Mouse (Mus musculus) CD8-positive naive resting alpha-beta T cell, adult 57 days (primary cell): ENCODE measurements around the gene Sytl3. TPM values are rescaled to one million over a fixed set of nuclear protein-coding genes. Genes with fewer than 3 reads are reported as not detected.

Experiments
- total RNA-seq: library from RNA; stranded (reverse); gene quantifications from one replicate; pipeline ENCODE4 v1.2.4, GENCODE M21; 2023

Gene Sytl3
- total RNA-seq: 272 TPM

GRCm38 (mm10) chr17:6658801-6659200 is at the start of gene Sytl3:
Gene Sytl3, plus strand, starts transcription at chr17:6659093.

GRCm38 (mm10) chr17:6655567-6656281 is 3.2 kb upstream of the Sytl3 start, which contains the start of gene Dynlt1f:
Gene Dynlt1f, minus strand, starts transcription at chr17:6655900.

GRCm38 (mm10) chr17:6782611-6783005 is 123.7 kb downstream of the Sytl3 start, which contains the start of gene Ezr:
Gene Ezr, minus strand, starts transcription at chr17:6782784.

Other genes starting within 250 kb of the Sytl3 start
- gene Dynlt1b, start 229.0 kb upstream of the Sytl3 start, total RNA-seq: 72.8 TPM
- 38.2 TPM for gene Dynlt1c, start 57.4 kb upstream of the Sytl3 start, total RNA-seq
- gene Dynlt1f, start 3.2 kb upstream of the Sytl3 start, total RNA-seq: 81.4 TPM
- 353 TPM for gene Ezr, start 123.7 kb downstream of the Sytl3 start, total RNA-seq